Mouse (Mus musculus): ENCODE measurements around the gene Zkscan1.
A peak's percentile ranks its signal among the peaks of the same experiment; 100 is the strongest.

The Zkscan1 gene

DNA sequence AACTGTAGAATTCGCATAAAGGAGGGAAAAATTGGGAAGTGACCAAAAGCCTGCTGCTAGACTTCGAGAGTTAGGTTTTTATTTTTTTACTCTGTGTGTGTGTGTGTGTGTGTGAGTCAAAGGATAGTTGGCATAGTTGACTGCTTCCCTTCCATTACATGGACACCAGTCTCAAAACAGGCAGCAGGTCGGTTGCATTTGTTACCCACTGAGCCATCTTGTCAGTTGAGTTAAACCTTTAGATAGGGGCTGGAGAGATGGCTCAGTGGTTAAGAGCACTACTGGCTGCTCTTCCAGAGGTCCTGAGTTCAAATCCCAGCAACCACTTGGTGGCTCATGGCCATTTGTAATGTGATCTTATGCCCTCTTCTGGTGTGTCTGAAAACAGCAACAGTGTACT is 33.2 kb downstream of the Zkscan1 start:
- DNase-seq, result no peak

DNA sequence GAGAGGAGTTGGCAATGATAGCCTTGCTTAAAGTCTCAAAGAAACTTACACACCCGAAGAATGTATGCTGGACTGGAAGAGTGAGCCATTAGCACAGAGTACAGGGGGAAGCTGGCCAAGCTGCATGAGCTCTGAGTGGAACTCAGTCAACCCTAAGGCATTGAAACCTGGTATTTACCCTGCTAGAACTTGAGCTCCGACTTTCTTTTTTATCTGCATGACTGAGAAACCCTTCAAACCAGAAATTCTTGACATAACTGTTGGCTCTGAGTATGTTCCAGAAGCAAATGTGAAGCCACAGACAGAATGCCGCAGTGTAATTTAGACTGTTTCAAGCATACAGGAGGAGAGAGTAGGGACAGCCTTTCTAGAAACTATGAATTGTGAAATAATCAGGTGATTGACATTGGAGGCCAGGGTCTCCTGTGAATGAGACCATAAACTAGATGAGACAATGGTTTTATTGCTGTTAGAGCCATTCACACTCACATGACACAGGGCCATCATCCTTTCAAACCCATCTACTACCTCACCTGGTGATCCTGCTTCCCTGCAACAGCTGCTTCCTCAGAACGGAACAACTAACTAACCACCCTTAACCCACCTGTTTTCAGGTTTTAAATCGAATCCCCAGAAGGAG is 47.7 kb downstream of the Zkscan1 start:
- peak; percentile 65 for DNase-seq

DNA sequence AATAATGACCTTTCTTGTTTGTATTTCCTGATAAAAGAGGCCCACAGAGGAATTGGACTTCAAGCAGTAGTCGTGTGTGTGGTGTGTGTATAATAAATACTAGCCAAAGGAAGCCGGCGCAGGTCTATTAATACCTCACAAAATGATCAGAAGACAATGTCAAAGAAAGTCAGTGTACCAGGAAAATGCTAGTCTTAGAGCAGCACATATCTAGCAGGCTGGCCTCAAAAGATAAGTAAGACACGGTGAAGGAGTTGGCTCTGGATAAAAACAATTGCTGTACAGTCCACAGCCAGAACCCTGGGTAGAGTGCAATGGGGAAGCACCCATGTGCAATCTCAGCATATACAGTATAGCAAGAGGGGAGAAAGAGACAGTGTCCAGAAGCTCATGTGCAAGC is 52.4 kb downstream of the Zkscan1 start:
- DNase-seq, result no peak

DNA sequence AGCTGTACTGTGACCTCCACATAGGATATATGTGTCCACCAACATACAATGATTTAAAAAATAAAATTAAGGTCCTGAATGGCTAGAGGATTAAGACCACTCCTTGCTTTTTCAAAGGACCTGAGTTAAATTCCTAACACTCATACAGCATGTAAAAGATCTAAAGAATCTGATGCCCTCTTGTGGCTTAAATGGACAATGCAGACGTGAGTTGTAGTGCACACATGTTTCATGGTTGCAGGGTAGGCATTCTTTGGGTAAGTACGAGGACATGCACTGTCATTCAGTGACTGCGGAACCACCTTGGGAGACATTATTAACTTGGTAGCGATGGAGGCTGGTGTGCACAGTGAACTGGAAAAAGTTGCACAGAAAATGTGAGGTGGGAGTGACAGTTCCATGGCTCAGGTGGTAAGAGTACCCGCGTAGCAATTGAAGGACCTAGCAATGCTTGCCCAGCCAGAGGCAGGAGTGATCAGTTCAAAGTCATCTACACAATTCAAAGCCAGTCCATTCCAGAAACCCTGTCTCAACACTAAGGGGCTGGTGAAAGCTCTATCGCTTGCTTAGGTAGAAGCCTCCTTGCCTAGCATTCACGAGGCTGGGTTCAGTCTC is 53.2 kb downstream of the Zkscan1 start:
- DNase-seq, result peak; percentile 69

DNA sequence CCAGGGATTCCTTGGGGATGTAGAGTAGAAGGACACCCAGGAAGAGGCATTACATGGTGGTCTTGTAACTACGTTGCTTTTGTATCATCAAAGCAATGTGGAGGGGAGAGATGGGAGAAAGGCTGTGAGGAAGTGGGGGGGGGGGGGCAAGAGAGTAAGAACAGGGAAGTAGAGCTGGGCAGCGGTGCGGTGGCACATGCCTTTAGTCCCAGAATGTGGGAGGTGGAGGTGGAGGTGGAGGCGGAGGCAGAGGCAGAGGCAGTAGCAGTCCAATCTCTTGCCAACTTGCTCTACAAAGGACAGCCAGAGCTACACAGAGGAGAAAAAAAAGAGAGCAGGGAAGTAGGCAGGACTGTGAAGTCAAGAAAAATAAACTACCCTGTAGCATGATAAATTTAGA is 53.7 kb downstream of the Zkscan1 start:
- no peak for DNase-seq

DNA sequence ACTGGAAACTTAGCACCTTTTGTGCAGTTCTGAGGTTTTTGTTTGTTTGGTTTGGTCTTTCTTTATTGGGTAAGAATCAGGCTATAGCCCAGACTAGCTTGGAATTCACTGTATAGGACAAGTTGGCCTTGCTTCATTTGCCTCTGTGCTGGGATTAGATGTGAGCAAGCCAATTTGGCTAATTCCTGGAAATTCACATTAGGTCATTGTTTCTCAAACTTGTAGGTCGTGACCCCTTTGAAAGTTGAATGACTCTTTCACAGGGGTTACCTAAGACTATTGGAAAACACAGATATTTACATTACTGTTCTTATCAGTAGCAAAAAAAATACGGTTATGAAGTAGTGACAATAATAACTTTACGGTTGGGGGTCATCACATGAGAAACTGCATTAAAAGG is 69.5 kb downstream of the Zkscan1 start:
- DNase-seq, result no peak

DNA sequence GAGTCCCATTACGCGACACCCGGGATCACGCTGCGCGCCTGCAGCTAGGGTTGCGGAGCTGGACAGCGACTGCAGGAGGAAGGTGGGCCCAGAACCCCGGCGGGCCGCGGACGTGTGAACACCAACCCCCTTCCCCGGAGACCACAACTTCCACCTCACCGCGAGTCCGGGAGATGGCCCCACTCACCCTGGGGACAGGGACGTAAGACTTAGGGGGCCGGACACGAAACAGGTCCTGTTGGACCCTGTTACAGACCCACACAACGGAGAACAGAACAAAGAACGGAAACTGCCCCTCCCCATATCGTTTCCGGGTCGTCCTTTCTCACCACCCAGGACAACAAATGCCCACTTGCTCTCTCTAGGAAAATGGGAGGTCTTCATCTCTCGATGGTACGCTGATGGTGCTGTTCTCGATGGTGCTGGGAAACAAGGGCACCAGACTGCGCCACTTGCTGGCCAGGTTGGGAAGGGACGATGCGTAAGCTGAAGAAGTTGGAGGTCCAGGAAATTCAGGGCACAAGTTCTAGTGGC is 70.6 kb downstream of the Zkscan1 start, which contains the start of gene Zfp113:
TSS of gene Zfp113 (minus strand) at position 302 of the 534 bp plus-strand sequence.
- DNase-seq, result peak; percentile 95
